Mouse (Mus musculus) spleen, adult 2 months (tissue): ENCODE measurements around the gene Rab29.

Source experiments
- CTCF ChIP-seq: fragments of 200-500 bp; IDR thresholded peaks from 2 replicates; pipeline ENCODE4 v1.5.1; 2011; ENCODE audit warnings: mild to moderate bottlenecking, inconsistent platforms; ENCODE audit not compliant: insufficient read depth, insufficient read length, insufficient replicate concordance; ENCODE audit errors: extremely low read depth
- POLR2A ChIP-seq: fragments of 200-500 bp; IDR thresholded peaks from 2 replicates; pipeline ENCODE4 v1.6.1; 2011; ENCODE audit warnings: low read depth, low read length, inconsistent platforms

DNA sequence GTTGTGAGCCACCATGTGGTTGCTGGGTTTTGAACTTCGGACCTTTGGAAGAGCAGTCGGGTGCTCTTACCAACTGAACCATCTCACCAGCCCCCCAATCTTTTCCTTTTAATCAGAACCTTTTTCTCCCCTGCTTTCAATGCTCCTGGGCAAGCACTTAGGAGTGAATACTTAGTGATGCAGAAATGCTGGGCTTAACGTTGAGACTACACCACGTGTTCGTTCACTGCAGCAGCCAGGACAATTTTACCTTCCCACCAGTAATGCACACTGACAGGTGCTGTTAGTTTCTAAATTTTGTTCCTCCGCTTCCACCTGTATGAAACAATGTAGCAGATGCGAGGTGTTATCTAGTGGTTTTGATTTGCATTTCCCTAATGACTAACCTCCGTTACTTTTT lies 44.7 kb upstream of the Rab29 start:
- no peak for TF ChIP-seq CTCF
- no peak for TF ChIP-seq POLR2A
